Mouse (Mus musculus) intestine, postnatal 0 days (tissue): ENCODE data around the gene Igfbp7. TPM values are rescaled to one million over a fixed set of nuclear protein-coding genes. Genes with fewer than 3 reads are reported as not detected.

ENCODE experiments used
- ATAC-seq: fragments of 200-750 bp; cut with Nextera tagmentation; 2 replicates; pipeline ENCODE4 v1.8.0; 2017; ENCODE audit warnings: mild to moderate bottlenecking, moderate TSS enrichment, moderate library complexity
- H3K27ac ChIP-seq: fragments of 300-500 bp; sonication (generic); 2 replicates; pipeline ENCODE4 v1.5.1; 2014; ENCODE audit warnings: mild to moderate bottlenecking, low read depth, low read length, moderate library complexity
- H3K27me3 ChIP-seq: fragments of 300-500 bp; sonication (generic); replicated peaks from 2 replicates; pipeline ENCODE4 v1.6.1; 2014; ENCODE audit warnings: low read length, mixed read lengths; ENCODE audit not compliant: control insufficient read depth, insufficient read depth
- H3K36me3 ChIP-seq: fragments of 300-500 bp; sonication (generic); 2 replicates; pipeline ENCODE4 v1.6.1; 2014; ENCODE audit warnings: mild to moderate bottlenecking, moderate library complexity; ENCODE audit not compliant: control insufficient read depth, insufficient read depth
- H3K4me1 ChIP-seq: fragments of 300-500 bp; sonication (generic); replicated peaks from 2 replicates; pipeline ENCODE4 v1.6.1; 2014; ENCODE audit warnings: antibody characterized with exemption, low read length, mixed read lengths; ENCODE audit not compliant: control insufficient read depth, insufficient read depth
- H3K4me2 ChIP-seq: fragments of 300-500 bp; sonication (generic); replicated peaks from 2 replicates; pipeline ENCODE4 v1.6.1; 2014; ENCODE audit warnings: low read depth, mild to moderate bottlenecking, moderate library complexity
- H3K4me3 ChIP-seq: fragments of 300-500 bp; sonication (generic); 2 replicates; pipeline ENCODE4 v1.5.1; 2014; ENCODE audit warnings: low read depth, low read length
- H3K9ac ChIP-seq: fragments of 300-500 bp; sonication (generic); 2 replicates; pipeline ENCODE4 v1.6.1; 2014; ENCODE audit warnings: mild to moderate bottlenecking, low read depth, low read length
- H3K9me3 ChIP-seq: fragments of 300-500 bp; sonication (generic); 2 replicates; pipeline ENCODE4 v1.6.1; 2016; ENCODE audit warnings: mixed run types; ENCODE audit not compliant: control insufficient read depth
- CTCF ChIP-seq: sonication (generic); IDR thresholded peaks from 2 replicates; pipeline ENCODE4 v1.5.1; 2016; ENCODE audit warnings: low read depth, mild to moderate bottlenecking, control low read depth, antibody characterized with exemption, moderate library complexity
- WGBS: fragments of 180-500 bp; shearing (Covaris S2); extraction: QIAGEN DNeasy Blood & Tissue Kit; methylation state at CpG from one replicate; pipeline ENCODE4 v1.1.7; 2014; 5-methylcytosine and 5-hydroxymethylcytosine counted together
- polyA plus RNA-seq: library from polyadenylated mRNA; unstranded; fragments of >200 nt; fragmentation: Nextera tagmentation; extraction: Ambion mirVana; gene quantifications from 2 replicates; pipeline ENCODE4 v1.2.1, GENCODE M21; 2015

Igfbp7 gene
- polyA plus RNA-seq, 1 experiment from 2014 or later, result 255 TPM

DNA sequence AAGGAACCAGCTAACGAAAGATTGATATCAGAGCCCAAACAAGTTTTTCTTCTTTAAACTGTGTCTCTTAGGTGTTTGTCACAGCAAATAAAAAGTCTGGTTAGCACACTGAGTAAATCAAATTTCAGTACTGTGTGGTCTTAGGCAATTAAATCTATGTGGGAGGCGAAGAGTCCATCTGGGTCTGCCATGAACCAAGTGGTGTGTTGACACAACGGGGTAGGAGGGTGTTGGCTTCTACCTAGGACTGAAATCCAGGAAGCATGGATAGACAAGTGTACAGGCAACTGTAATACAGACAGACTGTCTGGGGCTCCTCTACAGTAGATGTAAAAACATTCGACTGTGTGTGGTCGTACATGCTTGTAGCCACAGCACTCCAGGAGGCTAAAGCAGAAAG is 38.4 kb downstream of the Igfbp7 start:
- Histone ChIP-seq H3K27ac (no peak overlapping the region), H3K9ac (no peak overlapping the region), H3K4me3 (no peak overlapping the region), H3K36me3 (no peaks in the 10 kb centered on the region; the same call in 1 of the 2 replicates), H3K4me2 (no peak overlapping the region), H3K27me3 (no peaks in the 10 kb centered on the region), H3K9me3 (no peaks in the 10 kb centered on the region), H3K4me1 (no peaks in the 10 kb centered on the region)
- no peak for ATAC-seq
- TF ChIP-seq CTCF, result no peak
- 55% methylated on average over 5 of the region's 5 CpGs for WGBS

DNA sequence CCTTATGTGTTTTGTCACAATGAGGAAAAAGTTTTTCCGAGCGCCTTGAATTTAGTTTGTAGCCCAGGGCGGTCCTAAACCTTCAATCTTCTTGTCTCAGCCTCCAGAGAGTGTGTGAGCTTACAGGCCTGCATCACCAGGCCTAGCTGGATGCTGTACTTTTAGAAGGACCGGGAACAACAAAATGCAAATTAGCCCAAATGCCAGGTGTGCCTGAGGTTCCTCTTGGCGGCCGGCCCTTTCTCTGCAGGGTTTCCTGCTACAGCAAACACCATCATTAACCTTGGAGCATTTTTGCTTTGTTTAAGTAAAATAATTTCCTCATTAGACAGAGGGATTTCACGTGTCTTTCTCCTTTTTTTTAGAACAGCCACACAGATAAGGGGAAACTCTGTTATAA is 39.6 kb downstream of the Igfbp7 start:
- no peak for ATAC-seq
- Histone ChIP-seq H3K4me1 (no peaks in the 10 kb centered on the region), H3K4me3 (no peak overlapping the region), H3K27me3 (no peaks in the 10 kb centered on the region), H3K36me3 (no peaks in the 10 kb centered on the region), H3K9ac (no peak overlapping the region), H3K4me2 (no peak overlapping the region), H3K9me3 (no peaks in the 10 kb centered on the region), H3K27ac (no peak overlapping the region)
- TF ChIP-seq CTCF, result no peak
- WGBS, result 56% methylated on average over 7 of the region's 7 CpGs

DNA sequence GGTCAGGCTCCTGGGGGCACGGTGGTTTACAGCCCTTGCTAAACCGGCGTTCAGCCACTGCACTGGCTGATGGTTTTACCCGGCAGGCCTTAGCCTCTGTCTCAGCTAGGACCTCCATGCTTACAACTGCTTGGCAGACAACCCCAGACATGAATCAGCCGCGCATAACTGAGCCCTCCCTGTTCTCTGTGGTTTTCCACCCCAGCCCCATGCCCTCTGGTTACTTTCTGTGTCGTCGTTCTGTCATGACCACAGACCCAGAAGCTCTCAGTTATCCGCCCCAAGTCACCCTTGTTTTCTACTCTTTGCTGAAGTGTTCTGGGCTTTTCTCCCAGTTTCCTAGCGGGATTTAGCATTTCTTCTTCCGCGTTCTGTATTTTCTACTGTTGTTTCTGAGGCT is 40.2 kb downstream of the Igfbp7 start:
- no peaks in the 10 kb centered on the region for H3K4me1 ChIP-seq
- no peak for ATAC-seq
- WGBS, result 53% methylated on average over 12 of the region's 12 CpGs
- H3K36me3 ChIP-seq, result no peaks in the 10 kb centered on the region
- no peak overlapping the region for H3K4me3 ChIP-seq
- H3K9me3 ChIP-seq, result no peaks in the 10 kb centered on the region
- H3K9ac ChIP-seq, result no peak overlapping the region
- peak overlapping the region; percentile 2 for H3K27ac ChIP-seq
- no peaks in the 10 kb centered on the region for H3K27me3 ChIP-seq
- no peak overlapping the region for H3K4me2 ChIP-seq
- no peak for TF ChIP-seq CTCF

DNA sequence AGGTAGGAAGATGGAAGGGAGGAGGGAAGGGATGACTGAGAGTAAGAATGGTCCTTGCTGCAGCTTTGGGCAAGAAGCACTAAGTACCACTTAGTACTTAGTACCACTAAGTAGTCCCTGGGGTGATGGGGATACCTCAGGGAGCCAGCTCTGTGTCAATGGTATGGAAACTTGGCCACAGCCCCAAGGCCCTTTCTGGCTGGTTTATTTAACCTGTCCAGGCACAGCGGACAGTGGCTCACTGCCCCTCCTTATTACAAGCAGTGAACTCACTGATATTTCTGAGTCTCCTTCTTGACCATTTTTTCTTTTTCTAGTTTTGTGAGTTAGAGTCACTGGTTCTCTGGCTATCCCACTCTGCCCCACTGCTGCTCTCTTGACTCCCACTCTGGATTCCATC is 40.7 kb downstream of the Igfbp7 start:
- no peaks in the 10 kb centered on the region for H3K4me1 ChIP-seq
- TF ChIP-seq CTCF, result no peak
- WGBS, result 71% methylated on average over 1 of the region's 1 CpGs

DNA sequence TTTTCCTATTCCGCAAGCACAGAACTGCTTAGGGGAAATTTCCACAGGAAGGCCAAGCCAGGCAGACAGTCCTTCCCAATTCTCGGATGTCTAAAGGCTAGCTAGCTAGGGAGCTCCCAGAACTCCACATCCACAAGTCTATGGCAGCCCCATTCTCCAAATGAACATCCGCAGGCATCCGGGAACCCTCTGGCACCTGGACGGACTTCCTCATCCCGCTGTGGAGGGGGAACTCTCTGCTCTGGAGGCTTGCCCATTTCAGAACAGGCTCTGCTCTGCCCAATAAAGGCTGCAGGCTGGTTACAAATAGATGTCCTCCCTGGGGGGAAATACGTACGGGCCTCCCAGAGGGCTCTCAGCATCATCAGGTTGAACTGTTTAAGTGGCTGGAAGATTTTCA is 41.5 kb downstream of the Igfbp7 start:
- Histone ChIP-seq H3K9ac (no peak overlapping the region), H3K9me3 (no peaks in the 10 kb centered on the region), H3K4me1 (no peaks in the 10 kb centered on the region), H3K4me3 (no peak overlapping the region), H3K36me3 (no peaks in the 10 kb centered on the region), H3K27ac (no peak overlapping the region), H3K27me3 (no peaks in the 10 kb centered on the region), H3K4me2 (no peak overlapping the region)
- 87% methylated on average over 8 of the region's 8 CpGs for WGBS
- no peak for ATAC-seq
- TF ChIP-seq CTCF, result no peak

More for the DNA sequence above, 40.7 kb downstream of the Igfbp7 start:
- Histone ChIP-seq H3K4me3 (no peak overlapping the region), H3K27ac (peak overlapping the region; percentile 2; the same call in 1 of the 2 replicates), H3K36me3 (no peaks in the 10 kb centered on the region), H3K9ac (no peak overlapping the region), H3K27me3 (no peaks in the 10 kb centered on the region), H3K9me3 (no peaks in the 10 kb centered on the region), H3K4me2 (no peak overlapping the region)
- no peak for ATAC-seq

DNA sequence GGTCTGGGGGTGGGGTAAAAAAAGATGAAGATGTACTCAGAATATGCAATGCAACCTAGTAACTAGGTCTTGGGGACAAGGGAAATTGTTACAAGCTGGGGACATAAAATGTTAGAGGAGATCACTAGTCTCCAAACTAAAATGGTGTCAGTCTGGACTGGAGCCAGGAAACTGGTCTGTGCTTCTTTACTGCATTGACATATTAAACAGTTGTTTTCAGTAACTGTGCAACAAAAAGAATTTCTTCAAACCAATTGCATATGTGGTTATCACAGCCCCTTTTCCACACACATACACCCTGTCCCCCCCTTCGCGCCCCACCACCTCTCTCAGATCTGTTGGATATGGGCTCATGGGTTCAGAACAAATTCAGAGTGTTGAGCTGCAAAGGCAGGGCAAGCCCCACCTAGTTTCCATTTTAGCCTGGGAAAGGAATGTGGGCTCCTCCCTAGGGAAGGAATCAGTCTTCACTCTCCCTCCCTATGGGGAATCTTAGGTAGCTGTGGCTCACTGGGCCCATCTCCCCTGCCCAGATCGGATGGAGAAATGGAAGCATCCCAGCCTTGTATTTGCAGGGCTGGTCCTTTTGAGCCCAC is 43.3 kb downstream of the Igfbp7 start:
- TF ChIP-seq CTCF, result no peak
- no peak overlapping the region for H3K4me3 ChIP-seq
- no peak overlapping the region for H3K4me2 ChIP-seq
- no peaks in the 10 kb centered on the region for H3K27me3 ChIP-seq
- 91% methylated on average over 3 of the region's 3 CpGs for WGBS
- no peaks in the 10 kb centered on the region for H3K36me3 ChIP-seq
- no peak for ATAC-seq
- no peak overlapping the region for H3K27ac ChIP-seq
- H3K4me1 ChIP-seq, result no peaks in the 10 kb centered on the region
- no peaks in the 10 kb centered on the region for H3K9me3 ChIP-seq
- H3K9ac ChIP-seq, result no peak overlapping the region

DNA sequence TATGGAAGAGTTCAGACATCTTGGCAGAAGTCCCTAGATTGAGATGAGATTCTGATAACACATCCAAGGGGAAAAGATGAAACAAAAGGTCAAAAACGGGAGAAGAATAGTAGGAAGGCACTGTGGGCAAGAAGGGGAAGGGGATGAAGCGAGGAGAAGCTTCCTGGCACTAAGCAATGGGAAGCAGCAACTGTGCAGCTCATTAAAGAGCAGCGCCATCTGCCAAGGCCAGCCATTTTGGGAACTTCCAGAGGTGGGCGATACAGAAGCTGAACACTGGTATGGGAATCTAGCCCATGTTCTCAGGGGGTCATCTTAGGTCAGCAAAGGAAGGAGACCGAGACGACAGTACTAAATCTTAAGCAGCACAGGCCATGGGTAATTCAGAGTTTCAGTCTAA is 44.2 kb downstream of the Igfbp7 start:
- Histone ChIP-seq H3K9ac (no peak overlapping the region), H3K4me3 (no peak overlapping the region), H3K27me3 (no peaks in the 10 kb centered on the region), H3K9me3 (no peaks in the 10 kb centered on the region), H3K4me1 (no peaks in the 10 kb centered on the region), H3K27ac (no peak overlapping the region), H3K4me2 (no peak overlapping the region), H3K36me3 (no peaks in the 10 kb centered on the region)
- no peak for TF ChIP-seq CTCF
- WGBS, result 84% methylated on average over 6 of the region's 6 CpGs
- ATAC-seq, result no peak
